Mouse (Mus musculus) lung, embryonic 16.5 days (tissue): ENCODE measurements around the gene Xpa. TPM values are rescaled to one million over a fixed set of nuclear protein-coding genes. Genes with fewer than 3 reads are reported as not detected.

ENCODE experiments used
- ATAC-seq: fragments of 200-750 bp; cut with Nextera tagmentation; 2 replicates; pipeline ENCODE4 v1.8.0; 2017; ENCODE audit warnings: low read depth, mild to moderate bottlenecking, moderate library complexity
- H3K27ac ChIP-seq: fragments of 300-500 bp; sonication (generic); 2 replicates; pipeline ENCODE4 v1.5.1; 2014; ENCODE audit warnings: mild to moderate bottlenecking, control low read depth, low read length
- H3K27me3 ChIP-seq: fragments of 300-500 bp; sonication (generic); 2 replicates; pipeline ENCODE4 v1.6.1; 2014; ENCODE audit warnings: low read depth, low read length, mixed read lengths; ENCODE audit not compliant: control insufficient read depth, insufficient read depth
- H3K36me3 ChIP-seq: fragments of 300-500 bp; sonication (generic); 2 replicates; pipeline ENCODE4 v1.6.1; 2014; ENCODE audit warnings: low read length; ENCODE audit not compliant: control insufficient read depth, insufficient read depth
- H3K4me1 ChIP-seq: fragments of 300-500 bp; sonication (generic); replicated peaks from 2 replicates; pipeline ENCODE4 v1.6.1; 2014; ENCODE audit warnings: low read length, mixed read lengths; ENCODE audit not compliant: control insufficient read depth, insufficient read depth
- H3K4me2 ChIP-seq: fragments of 300-500 bp; sonication (generic); 2 replicates; pipeline ENCODE4 v1.6.1; 2014; ENCODE audit warnings: low read depth, low read length, control low read depth
- H3K4me3 ChIP-seq: fragments of 300-500 bp; sonication (generic); 2 replicates; pipeline ENCODE4 v1.5.1; 2014; ENCODE audit warnings: mild to moderate bottlenecking, low read length, control low read depth
- H3K9ac ChIP-seq: fragments of 300-500 bp; sonication (generic); 2 replicates; pipeline ENCODE4 v1.6.1; 2014; ENCODE audit warnings: low read length, control low read depth
- H3K9me3 ChIP-seq: fragments of 300-500 bp; sonication (generic); 2 replicates; pipeline ENCODE4 v1.6.1; 2016; ENCODE audit warnings: low read length; ENCODE audit not compliant: control insufficient read depth
- WGBS: fragments of 180-500 bp; shearing (Covaris S2); extraction: QIAGEN DNeasy Blood & Tissue Kit; methylation state at CpG from one replicate; pipeline ENCODE4 v1.1.7; 2014; 5-methylcytosine and 5-hydroxymethylcytosine counted together
- polyA plus RNA-seq: library from polyadenylated mRNA; unstranded; fragments of >200 nt; fragmentation: Nextera tagmentation; extraction: Ambion mirVana; gene quantifications from 2 replicates; pipeline ENCODE4 v1.2.1, GENCODE M21; 2015

The Xpa gene
- polyA plus RNA-seq, 1 experiment from 2014 or later: 16.5 TPM

- no peak for ATAC-seq
- Histone ChIP-seq H3K9me3 (no peaks in the 10 kb centered on the region), H3K9ac (no peak overlapping the region), H3K4me3 (no peak overlapping the region), H3K4me1 (no peaks in the 10 kb centered on the region), H3K27me3 (no peaks in the 10 kb centered on the region), H3K4me2 (no peak overlapping the region), H3K36me3 (peaks cover 64% of the 10 kb centered on the region), H3K27ac (no peak overlapping the region)
- WGBS: 46% methylated on average over 7 of the region's 7 CpGs
Observed at GRCm38 (mm10) chr4:46171761-46172160, 24.4 kb downstream of the Xpa start.

- ATAC-seq: no peak
- no peak overlapping the region for H3K4me2 ChIP-seq
- H3K36me3 ChIP-seq: peaks cover 47% of the 10 kb centered on the region
- H3K27ac ChIP-seq: no peak overlapping the region
- H3K4me3 ChIP-seq: no peak overlapping the region
- H3K9me3 ChIP-seq: no peaks in the 10 kb centered on the region
- H3K4me1 ChIP-seq: no peaks in the 10 kb centered on the region
- WGBS: 91% methylated on average over 5 of the region's 5 CpGs
- H3K27me3 ChIP-seq: no peaks in the 10 kb centered on the region
- H3K9ac ChIP-seq: no peak overlapping the region
Observed at GRCm38 (mm10) chr4:46165831-46166230, 30.3 kb downstream of the Xpa start.

GRCm38 (mm10) chr4:46164027-46164426, 32.1 kb downstream of the Xpa start:
- Histone ChIP-seq H3K4me1 (no peaks in the 10 kb centered on the region), H3K27ac (no peak overlapping the region), H3K27me3 (no peaks in the 10 kb centered on the region), H3K4me2 (no peak overlapping the region), H3K4me3 (no peak overlapping the region), H3K9me3 (no peaks in the 10 kb centered on the region), H3K36me3 (peaks cover 39% of the 10 kb centered on the region), H3K9ac (no peak overlapping the region)
- ATAC-seq: no peak
- WGBS: 88% methylated on average over 2 of the region's 2 CpGs

- no peaks in the 10 kb centered on the region for H3K27me3 ChIP-seq
- no peak overlapping the region for H3K4me2 ChIP-seq
- no peaks in the 10 kb centered on the region for H3K9me3 ChIP-seq
- WGBS: 89% methylated on average over 12 of the region's 12 CpGs
- no peak overlapping the region for H3K27ac ChIP-seq
- no peak overlapping the region for H3K9ac ChIP-seq
- no peak for ATAC-seq
- no peak overlapping the region for H3K4me3 ChIP-seq
- no peaks in the 10 kb centered on the region for H3K4me1 ChIP-seq
- peaks cover 44% of the 10 kb centered on the region for H3K36me3 ChIP-seq
Observed at GRCm38 (mm10) chr4:46151903-46152544, 44.1 kb downstream of the Xpa start.

GRCm38 (mm10) chr4:46146881-46147280, 49.2 kb downstream of the Xpa start:
- ATAC-seq: no peak
- H3K9me3 ChIP-seq: no peaks in the 10 kb centered on the region
- WGBS: 97% methylated on average over 1 of the region's 1 CpGs
- no peak overlapping the region for H3K9ac ChIP-seq
- no peak overlapping the region for H3K27ac ChIP-seq
- H3K4me1 ChIP-seq: no peaks in the 10 kb centered on the region
- no peak overlapping the region for H3K4me3 ChIP-seq
- no peak overlapping the region for H3K4me2 ChIP-seq
- peaks cover 12% of the 10 kb centered on the region for H3K36me3 ChIP-seq
- no peaks in the 10 kb centered on the region for H3K27me3 ChIP-seq

- 62% methylated on average over 3 of the region's 3 CpGs for WGBS
Observed at GRCm38 (mm10) chr4:46144323-46144722, 51.8 kb downstream of the Xpa start.

GRCm38 (mm10) chr4:46138287-46139222, 57.6 kb downstream of the Xpa start, which contains the start of the genes Ncbp1 and Tstd2:
TSS of gene Ncbp1 (plus strand) at chr4:46138613.
TSS of gene Tstd2 (minus strand) at chr4:46138694.
- Histone ChIP-seq H3K9ac (peak within 1 kb of the TSS; percentile 92), H3K9me3 (no peaks in the 10 kb centered on the region), H3K36me3 (peaks cover 5% of the 10 kb centered on the region; the same call in 1 of the 2 replicates), H3K4me3 (peak within 1 kb of the TSS; percentile 94), H3K4me2 (peak within 1 kb of the TSS; percentile 89), H3K27me3 (no peaks in the 10 kb centered on the region), H3K27ac (peak within 1 kb of the TSS; percentile 99), H3K4me1 (peaks cover 16% of the 10 kb centered on the region)
- peak; percentile 94 for ATAC-seq
- WGBS: under 1% methylated on average over 79 of the region's 90 CpGs

More at GRCm38 (mm10) chr4:46144323-46144722, 51.8 kb downstream of the Xpa start:
- Histone ChIP-seq H3K27ac (no peak overlapping the region), H3K4me3 (no peak overlapping the region), H3K9ac (no peak overlapping the region), H3K36me3 (no peaks in the 10 kb centered on the region; the same call in none of the 2 replicates), H3K27me3 (no peaks in the 10 kb centered on the region), H3K9me3 (no peaks in the 10 kb centered on the region), H3K4me2 (no peak overlapping the region), H3K4me1 (peaks cover 9% of the 10 kb centered on the region)
- no peak for ATAC-seq

GRCm38 (mm10) chr4:46137629-46138286, 58.4 kb downstream of the Xpa start:
- Histone ChIP-seq H3K9ac (peak overlapping the region; percentile 92), H3K4me1 (peaks cover 16% of the 10 kb centered on the region), H3K27ac (peak overlapping the region; percentile 99), H3K4me3 (peak overlapping the region; percentile 94), H3K9me3 (no peaks in the 10 kb centered on the region), H3K4me2 (peak overlapping the region; percentile 89), H3K27me3 (no peaks in the 10 kb centered on the region), H3K36me3 (peaks cover 5% of the 10 kb centered on the region; the same call in 1 of the 2 replicates)
- 3% methylated on average over 17 of the region's 17 CpGs for WGBS
- ATAC-seq: peak; percentile 74

- no peaks in the 10 kb centered on the region for H3K27me3 ChIP-seq
- no peak overlapping the region for H3K4me3 ChIP-seq
- H3K9me3 ChIP-seq: no peaks in the 10 kb centered on the region
- 87% methylated on average over 6 of the region's 6 CpGs for WGBS
- H3K36me3 ChIP-seq: peaks cover 29% of the 10 kb centered on the region
- no peak overlapping the region for H3K27ac ChIP-seq
- no peak overlapping the region for H3K4me2 ChIP-seq
- H3K4me1 ChIP-seq: peaks cover under 1% of the 10 kb centered on the region; the same call in 1 of the 2 replicates
- no peak overlapping the region for H3K9ac ChIP-seq
- ATAC-seq: no peak
Observed at GRCm38 (mm10) chr4:46131791-46132190, 64.3 kb downstream of the Xpa start.
